Mouse (Mus musculus) effector memory CD4-positive, alpha-beta T cell, adult 5 months (primary cell): ENCODE data around the gene Vpreb1. TPM values are rescaled to one million over a fixed set of nuclear protein-coding genes. Genes with fewer than 3 reads are reported as not detected.

Experiments
- polyA plus RNA-seq: library from polyadenylated mRNA; unstranded; fragments of 100-300 nt; shearing (Covaris generic); gene quantifications from one replicate; pipeline ENCODE4 v1.2.1, GENCODE M21; 2017

Gene Vpreb1
- 1.2 TPM for polyA plus RNA-seq

GRCm38 (mm10) chr16:16870617-16871331 is at the start of gene Vpreb1, which contains the start of gene Top3b:
Vpreb1 (minus strand) TSS chr16:16870843.
Top3b (plus strand) TSS chr16:16870736.

GRCm38 (mm10) chr16:16896382-16897055 is 25.9 kb upstream of the Vpreb1 start, which contains the start of gene Ppm1f:
Ppm1f (plus strand) TSS chr16:16896469.

GRCm38 (mm10) chr16:16863978-16864377 is 6.7 kb downstream of the Vpreb1 start, which contains the start of gene Igll1:
Igll1 (minus strand) TSS chr16:16863985.

GRCm38 (mm10) chr16:16828757-16829615 is 41.7 kb downstream of the Vpreb1 start, which contains the start of gene Spag6l:
Spag6l (minus strand) TSS chr16:16829456.

Other genes starting within 250 kb of the Vpreb1 start
- not detected for gene Olfr19, start 194.4 kb downstream of the Vpreb1 start, polyA plus RNA-seq
- gene Spag6l, start 41.4 kb downstream of the Vpreb1 start, polyA plus RNA-seq = 0.17 TPM
- gene Igll1, start 6.9 kb downstream of the Vpreb1 start, polyA plus RNA-seq = not detected
- 62.5 TPM for gene Top3b, start 107 bp downstream of the Vpreb1 start, polyA plus RNA-seq
- 14.0 TPM for gene Ppm1f, start 25.6 kb upstream of the Vpreb1 start, polyA plus RNA-seq
- gene Mapk1, start 112.5 kb upstream of the Vpreb1 start, polyA plus RNA-seq = 171 TPM
- 0.91 TPM for gene Ypel1, start 198.9 kb upstream of the Vpreb1 start, polyA plus RNA-seq
- gene Ppil2, start 240.4 kb upstream of the Vpreb1 start, polyA plus RNA-seq = 172 TPM